Mouse (Mus musculus): ENCODE data around the gene Dffa.
"Not testable (repeated sequence)": the region's sequence is repeated elsewhere in the genome, so short reads cannot be mapped to it uniquely, and the experiment has no call there.

Dffa gene

DNA sequence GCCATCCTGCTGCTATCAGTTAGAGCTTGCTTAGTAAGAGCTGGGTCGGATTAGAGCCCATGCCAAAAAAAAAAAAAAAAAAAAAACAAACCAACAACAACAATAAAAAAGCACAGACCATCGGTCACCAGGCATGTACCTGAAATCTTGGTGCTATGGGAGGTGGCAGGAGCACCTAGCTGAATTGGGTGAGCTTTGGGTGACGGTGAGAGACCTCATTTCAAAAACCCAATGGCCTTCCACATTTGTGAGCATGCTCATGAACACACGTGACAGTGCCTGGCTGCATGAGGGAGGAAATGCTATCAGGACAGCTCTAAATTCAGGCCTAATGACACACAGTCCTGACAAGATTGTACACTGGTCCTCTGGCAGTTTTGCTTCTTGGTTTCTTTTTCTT is 44.1 kb downstream of the Dffa start:
- DNase-seq (ENCODE audit: low spot score) = no peak

DNA sequence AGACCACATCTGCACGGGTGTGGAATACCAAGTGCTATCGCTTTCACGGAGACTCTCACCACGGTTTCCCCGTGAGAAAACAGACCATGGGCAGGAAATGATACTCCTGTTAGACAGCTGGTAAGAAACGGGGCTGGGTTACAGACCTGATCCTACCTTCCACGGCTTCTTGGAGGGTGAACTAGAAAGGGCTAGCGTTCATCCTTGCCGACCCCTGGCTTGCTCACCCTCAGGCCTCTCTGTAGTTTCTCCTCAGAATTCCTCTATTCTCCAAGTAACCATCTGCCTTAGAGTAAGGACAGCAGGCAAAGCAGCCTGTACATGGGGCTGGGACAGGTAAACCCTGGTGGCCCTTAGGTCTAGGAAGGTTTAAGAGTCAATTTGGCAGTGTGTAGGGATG is 45.2 kb downstream of the Dffa start:
- DNase-seq (ENCODE audit: low spot score) = no peak

DNA sequence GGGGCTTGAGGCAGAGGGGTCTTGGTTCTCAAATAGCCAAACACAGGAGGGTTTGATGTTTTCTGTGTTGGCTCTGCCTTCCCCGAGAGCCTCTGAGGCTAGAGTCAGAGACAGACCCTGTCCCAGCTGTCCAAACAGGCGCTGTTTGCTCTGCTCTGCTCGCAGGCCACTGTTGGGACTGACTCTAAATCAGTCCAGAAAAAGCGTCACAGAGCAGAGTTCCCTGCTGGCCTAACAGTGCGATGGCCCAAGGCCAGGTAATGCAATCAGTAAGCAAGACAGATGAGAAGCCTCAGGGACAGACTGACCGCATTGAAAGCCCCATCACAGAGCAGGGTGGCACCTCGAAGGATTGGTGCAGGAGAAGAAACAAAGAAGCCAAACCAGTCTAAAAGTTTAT is 45.7 kb downstream of the Dffa start:
- no peak for DNase-seq (ENCODE audit: low spot score)

DNA sequence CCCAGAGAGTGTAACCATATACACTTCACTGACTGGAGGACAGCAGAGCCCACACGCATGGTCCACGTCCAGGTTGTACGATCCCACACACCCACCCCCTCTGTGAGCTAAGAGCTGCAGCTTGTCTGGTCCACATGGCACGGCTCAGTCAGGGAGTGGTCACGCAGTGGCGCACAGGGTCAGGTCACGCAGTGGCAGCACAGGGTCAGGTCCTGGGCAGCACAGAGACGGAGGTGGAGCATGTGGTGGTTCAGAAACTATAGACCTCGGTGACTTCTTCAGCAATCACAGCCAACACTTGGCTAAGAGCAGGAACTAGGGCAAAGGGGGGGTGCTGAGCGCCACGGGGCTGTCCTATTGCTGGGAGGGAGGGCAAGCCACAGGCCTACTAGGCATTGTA is 46.3 kb downstream of the Dffa start:
- no peak for DNase-seq (ENCODE audit: low spot score)

DNA sequence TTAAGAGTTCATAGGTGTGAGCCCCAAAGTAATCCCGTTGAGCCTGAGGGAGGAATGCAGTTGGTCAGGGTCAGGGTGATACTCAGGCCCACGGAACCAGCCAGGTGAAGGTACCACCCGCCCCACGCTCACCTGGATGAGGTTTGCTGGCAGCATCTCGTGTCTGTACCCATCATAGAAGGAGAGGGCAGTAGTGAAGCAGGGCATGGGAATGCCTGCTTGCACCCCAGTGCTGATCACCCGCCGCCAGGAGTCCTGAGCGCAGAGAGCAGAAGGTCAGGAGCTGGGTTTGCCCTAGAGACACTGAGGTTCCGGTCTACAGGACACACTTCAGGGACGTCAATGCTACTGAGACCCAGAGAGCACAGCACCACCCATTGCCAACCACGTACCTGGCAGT is 46.8 kb downstream of the Dffa start:
- no peak for DNase-seq (ENCODE audit: low spot score)

DNA sequence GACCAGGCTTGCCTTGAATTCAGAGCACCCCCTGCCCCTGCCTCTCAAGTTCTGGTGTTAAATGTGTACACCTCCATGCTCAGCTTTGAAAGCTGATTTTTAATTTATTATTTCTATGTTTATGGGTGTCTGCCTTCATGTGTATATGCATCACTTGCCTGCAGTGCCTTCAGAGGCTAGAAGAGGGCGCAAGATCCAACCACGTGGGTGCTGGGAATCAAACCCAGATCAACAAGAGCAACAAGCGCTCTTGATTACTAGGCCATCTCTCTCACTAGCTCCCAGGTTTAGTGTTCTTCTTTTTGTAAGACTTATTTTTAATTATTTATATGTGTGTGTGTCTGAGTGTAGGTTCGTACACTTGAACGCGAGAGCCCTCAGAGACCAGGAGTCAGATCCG is 50.9 kb downstream of the Dffa start:
- no peak for DNase-seq (ENCODE audit: low spot score)

DNA sequence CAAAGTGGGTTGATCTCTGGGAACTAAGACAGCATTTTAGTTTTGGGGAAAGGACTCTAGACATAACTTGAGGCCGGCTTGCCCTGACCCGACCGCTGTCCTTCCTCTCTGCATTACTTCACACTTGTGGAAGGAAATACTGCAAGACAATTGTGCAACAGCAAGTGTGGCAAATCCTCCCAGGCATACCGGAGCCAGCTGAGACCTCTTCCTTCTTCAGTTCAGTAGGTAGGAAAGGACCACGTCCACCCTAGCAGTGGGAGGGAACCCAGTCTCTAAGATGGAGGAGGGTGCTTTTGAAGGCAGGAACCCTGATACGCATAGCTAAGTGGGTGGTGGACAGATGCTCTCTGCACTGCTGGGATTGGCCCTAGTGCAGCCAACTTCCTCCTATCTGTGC is 51.8 kb downstream of the Dffa start:
- no peak for DNase-seq (ENCODE audit: low spot score)

DNA sequence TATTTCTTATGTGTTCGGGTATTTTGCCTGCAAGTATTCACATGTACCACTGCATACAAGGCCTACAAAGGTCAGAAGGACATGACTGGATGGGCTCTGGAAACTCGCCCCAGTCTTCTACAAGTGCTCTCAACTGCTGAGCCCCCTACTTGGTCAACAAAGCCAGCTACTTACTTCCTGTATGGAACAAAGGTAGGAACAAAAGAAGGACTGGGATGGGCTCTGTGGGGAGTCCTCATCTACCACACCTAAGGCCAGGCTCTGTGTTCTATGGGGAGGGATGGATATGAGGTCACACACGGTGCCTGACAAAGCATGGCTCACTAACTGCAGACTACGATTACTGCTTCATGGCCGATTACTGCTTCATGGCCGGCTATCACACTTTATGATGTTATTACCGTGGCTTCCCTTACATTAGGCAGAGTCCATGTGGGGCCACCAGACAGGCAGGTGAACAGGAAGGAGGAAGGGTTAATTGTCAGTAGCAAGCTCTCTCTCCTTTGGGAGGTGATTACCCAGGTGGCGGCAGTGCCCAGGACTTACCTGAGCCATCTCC is 53.5 kb downstream of the Dffa start:
- no peak for DNase-seq (ENCODE audit: low spot score)

DNA sequence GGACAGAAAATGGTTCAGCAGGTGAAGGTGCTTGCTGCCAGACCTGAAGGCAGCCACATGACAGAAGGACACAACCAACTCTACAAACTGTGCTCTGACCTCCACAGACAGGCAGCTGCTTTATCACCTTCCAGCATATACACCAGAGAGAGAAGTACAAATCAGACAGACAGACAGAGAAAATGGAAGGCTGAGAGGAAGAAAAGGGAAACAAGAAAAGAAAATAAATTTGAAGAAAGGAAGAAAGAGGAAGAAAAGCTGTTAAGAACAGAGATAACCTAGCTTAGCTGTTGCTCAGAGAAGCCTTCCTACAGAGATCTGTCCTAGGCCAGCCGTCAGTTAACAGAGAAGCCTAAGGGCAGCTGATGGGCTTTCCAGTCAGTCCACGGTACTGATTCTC is 55.3 kb downstream of the Dffa start:
- no peak for DNase-seq (ENCODE audit: low spot score)

DNA sequence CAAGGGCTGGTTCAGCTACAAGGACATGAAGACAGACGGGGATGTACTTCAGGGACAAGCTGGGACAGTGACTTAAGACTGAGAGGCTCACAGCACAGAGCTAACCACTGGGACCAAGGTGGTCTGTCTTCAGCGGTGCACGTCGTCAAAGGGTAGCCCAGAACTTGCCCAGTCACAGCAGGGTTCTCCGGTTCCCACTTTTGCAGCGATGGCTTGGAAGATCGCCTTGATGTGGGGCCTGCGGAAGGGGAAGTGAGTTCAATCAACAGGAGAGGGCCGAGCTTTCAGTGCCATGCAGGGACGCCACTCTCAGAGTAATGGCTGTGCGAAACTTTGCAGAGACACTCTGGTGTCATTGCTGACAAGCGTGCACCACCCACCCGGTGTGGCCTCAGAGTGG is 55.9 kb downstream of the Dffa start:
- no peak for DNase-seq (ENCODE audit: low spot score)

DNA sequence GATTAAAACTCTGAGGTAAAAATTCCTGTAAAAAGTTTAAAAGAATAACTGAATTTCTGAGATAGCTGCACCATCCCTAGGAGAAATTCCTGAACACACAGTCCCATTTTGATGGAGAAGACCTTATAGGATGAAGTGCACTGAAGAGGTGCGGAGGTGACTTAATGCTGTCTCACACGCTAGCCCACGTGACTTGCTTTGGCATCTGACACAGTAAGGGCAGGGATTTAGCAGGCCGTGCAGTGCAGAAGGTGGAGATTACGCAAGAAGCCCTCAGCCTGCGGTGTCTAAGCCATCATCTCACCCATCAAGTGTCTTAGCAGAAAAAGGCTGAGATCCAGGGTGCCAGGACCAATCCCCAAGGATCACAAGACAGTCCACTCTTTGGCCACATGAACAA is 57.2 kb downstream of the Dffa start:
- DNase-seq (ENCODE audit: low spot score) = no peak

DNA sequence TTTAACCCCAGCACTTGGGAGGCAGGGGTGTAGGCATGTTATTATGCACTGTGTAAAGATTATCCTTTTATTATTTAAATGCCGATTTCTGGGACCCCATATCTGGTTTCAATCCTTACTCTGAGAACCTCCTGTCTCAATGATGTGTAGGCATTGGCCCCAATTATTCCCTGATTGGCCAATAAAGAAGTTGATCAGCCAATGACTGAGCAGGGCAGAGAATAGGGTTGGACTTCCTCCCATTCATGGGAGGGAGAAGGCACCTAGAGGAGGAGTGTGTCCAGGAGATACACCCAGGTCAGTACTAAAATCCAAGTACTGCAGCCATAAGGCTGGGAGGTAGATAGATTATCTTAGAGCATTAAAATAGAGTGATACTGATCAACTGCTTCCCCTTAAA is 59.2 kb downstream of the Dffa start:
- DNase-seq (ENCODE audit: low spot score) = no peak

DNA sequence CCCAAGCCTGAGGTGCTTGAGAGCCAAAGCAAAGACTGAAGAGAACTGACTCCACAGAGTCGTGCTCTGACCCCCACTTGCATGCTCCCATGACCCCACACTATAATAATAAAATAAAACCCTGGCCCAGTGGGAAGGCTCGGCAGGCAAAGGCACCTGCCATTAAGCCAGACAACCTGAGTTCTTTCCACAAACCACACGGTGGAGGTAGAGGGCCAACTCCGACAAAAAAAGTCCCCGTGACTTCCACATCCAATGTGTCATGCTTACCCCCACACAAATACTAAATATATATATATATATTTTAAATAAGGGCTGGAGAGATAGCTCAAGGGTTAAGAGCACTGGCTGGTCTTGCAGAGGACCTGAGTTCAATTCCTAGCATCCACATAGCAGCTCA is 60.2 kb downstream of the Dffa start:
- DNase-seq (ENCODE audit: low spot score) = no peak

DNA sequence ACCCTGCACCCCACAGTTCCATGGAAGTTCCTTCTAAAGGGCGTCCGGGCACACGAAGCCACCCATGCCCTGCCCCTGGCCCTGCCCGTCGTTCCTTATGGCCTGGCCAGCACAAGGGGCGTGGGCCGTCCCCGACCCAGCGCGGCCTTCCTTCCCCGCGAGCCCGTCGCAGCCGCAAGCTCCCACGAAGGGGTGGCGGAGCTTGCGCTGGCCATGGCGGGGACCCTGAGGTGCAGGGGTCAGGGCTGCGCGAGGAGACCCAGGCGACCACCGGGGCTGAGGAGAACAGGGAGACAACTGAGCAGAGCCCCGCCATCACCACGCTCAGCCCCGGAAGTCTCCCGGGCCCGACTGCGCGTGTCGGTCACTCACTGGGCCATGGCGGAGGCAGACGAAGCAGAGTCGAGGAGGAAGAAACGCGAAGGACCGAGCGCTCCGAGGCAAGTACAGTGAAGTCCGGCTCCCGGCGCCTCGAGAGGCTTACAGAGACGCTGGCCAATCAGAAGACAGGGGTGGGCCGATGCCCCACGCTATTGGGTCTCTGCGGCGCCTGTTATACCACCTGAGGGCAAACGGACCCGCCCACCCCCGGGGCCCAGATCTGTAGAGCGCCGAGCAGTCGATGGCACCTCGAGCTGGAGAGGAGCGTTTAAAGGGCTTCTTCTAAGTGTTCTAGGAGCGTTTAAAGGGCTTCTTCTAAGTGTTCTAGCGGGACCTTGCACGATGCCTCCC is 62.4 kb downstream of the Dffa start, which contains the start of gene Pgd:
Pgd (minus strand) TSS at position 557 of the 732 bp plus-strand sequence.
- DNase-seq (ENCODE audit: low spot score) = peak; percentile 91

DNA sequence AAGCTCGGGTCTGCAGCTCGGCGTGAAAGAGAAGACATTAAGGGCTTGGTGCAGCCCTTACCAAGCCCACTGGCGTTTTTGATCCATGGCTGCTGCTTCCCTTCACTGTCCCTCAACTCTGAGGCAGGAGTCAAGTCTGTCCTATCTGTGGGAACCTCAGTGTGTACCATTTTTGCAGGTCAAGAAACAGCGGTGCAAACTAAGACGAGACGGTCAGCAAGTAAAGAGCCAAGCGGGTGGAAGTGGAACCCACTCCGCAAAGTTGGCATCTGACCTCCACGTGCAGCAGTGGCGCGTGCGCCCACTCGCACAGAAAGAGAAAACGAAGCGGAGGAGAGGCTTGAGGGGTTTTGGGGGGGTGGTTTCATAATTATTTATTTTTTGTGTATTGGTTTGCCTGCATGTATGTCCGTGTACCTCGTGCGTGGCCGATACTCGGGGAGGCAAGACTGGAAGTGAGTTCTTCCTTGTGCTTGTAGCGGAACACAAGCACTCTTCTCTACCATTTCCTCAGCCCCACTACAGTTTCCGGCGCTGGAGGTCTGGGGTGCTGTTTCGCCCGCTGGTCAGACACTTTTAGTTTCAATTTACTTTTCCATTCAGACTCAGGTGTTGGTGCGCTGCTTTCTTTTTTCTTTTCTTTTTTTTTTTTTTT is 63.1 kb downstream of the Dffa start:
- no peak for DNase-seq (ENCODE audit: low spot score)

DNA sequence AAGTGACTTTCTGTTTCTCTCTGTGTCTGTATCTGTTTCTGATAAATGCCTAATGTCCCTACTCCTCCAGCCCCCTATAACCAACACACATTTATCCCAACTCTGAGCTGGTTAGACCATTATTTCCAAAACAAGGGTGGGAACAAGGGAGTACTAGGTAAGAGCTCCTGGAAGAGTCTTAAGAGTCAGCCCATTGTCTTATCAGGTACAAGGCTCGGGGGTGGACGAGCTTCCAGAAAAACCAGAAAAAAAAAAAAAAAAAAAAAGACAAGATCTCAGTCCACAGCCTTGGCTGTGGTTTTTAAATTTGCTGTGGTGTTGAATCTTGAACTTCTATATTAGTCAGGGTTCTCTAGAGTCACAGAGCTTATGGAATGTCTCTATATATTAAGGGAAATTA is 64.1 kb downstream of the Dffa start:
- DNase-seq (ENCODE audit: low spot score) = no peak

DNA sequence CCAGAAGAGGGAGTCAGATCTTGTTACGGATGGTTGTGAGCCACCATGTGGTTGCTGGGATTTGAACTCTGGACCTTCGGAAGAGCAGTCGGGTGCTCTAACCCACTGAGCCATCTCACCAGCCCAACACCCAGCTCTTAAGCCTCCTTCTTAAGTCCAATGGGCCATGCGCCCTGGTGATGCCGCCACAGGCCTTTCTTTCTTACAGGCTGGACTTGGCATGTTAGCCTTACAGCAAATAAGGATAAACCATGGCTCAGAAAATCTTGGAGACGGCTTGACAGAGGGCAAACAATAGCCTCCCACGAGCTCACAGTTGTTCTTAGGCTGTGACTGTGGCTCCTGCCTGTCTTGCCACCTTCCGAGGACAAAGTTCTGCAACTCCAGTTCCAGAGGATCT is 66.0 kb downstream of the Dffa start:
- DNase-seq (ENCODE audit: low spot score) = not testable (repeated sequence)

Measured in layer of hippocampus, adult 9-10 months (tissue).